Mouse (Mus musculus) myocyte (in vitro differentiated cells): Measurements from ENCODE around the gene Mlc1.

Source experiments
- MAX ChIP-seq: IDR thresholded peaks from one replicate; pipeline ENCODE4 v1.6.1; 2011; ENCODE audit warnings: low read depth, mild to moderate bottlenecking, control low read depth
- POLR2A ChIP-seq: IDR thresholded peaks from one replicate; pipeline ENCODE4 v1.6.1; 2011; ENCODE audit warnings: low read depth, mild to moderate bottlenecking, control low read depth, moderate library complexity; ENCODE audit not compliant: insufficient read length
- POLR2AphosphoS2 ChIP-seq: IDR thresholded peaks from one replicate; pipeline ENCODE4 v1.6.1; 2011; ENCODE audit warnings: low read depth, control low read depth; ENCODE audit not compliant: insufficient read length

DNA sequence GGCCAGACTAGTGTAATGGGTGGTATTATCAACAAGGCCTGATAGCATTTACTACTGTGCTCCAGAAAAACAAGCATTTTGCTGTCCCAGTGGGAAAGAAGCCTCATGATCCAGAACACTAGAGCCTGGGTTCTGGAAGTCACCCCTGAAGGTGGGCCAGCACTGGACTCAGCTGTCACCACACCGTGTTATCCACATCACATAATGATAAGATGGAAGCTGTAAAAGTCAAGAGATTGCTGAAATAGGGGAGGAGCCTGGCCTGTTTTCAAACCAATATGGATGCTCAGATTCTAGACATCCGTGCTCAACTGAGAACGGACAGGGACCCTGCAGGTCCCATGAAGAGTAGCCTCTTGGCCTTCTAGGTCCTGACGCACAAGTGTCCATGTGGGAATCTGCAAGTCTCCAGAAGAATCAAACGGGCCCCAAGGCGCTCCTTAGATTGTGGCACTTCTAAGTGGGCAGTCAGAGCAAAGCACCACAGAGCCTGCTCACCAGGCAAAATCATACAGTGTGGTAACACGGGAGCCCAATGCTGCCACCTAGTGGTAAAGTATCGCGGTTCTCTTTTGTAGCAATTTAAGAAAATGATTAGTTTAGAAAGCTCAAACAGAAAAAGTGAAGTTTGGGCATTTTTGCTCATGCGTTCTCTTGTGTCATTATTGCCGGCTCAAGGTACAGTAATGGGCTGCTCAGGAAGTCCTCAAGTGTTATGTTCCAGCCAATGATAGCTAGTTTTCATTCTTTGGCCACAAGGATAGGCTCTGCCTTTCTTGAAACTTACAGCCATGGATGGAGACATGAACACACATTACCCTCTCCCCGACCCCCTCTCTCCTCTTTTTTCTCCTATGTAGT lies 57.4 kb downstream of the Mlc1 start:
- TF ChIP-seq POLR2AphosphoS2 (no peak), MAX (no peak), POLR2A (no peak)
